In the genomic region with DNA sequence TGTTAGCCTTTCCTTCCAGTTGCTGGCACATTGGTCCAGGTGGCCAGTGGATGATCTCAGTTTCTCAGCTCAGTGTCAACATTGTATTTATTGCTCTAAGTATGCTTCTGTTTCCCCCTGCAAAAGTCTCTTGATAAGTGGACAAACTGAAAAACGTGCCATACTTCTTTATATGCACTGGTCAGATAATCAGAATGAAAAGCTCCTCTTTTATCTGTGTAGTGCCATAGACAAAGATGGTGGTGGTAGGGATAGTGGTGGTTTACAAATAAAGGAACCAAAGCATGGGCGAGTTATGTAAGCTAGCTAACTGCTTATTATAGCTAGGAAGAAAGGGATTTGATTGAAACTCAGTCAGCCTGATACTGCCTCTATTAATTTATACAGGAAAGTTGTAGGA, we compare ENCODE assay signal across 33 mouse cellular contexts. TPM values are rescaled to one million over a fixed set of nuclear protein-coding genes. Genes with fewer than 3 reads are reported as not detected.
"Had no signal": no experiment of that assay in that cellular context is flagged by ENCODE, and none has a peak within 500 bp of the region (broad histone marks: within the 10 kb centered on the region; RNA-seq: fewer than 3 reads in every experiment).

No protein-coding gene starts in this region.

- H3K27me3 ChIP-seq: limb, embryonic 12.5 days; limb, embryonic 13.5 days; limb, embryonic 15.5 days; liver, embryonic 12.5 days; liver, embryonic 13.5 days; liver, embryonic 15.5 days; lung, embryonic 15.5 days; megakaryocyte, embryonic 14.5 days; midbrain, embryonic 12.5 days; midbrain, embryonic 13.5 days; midbrain, embryonic 15.5 days; neural tube, embryonic 12.5 days had no signal

- ATAC-seq: liver, embryonic 12.5 days; lung, postnatal 0 days; midbrain, embryonic 13.5 days; midbrain, embryonic 15.5 days; midbrain, embryonic 16.5 days had no signal

- H3K4me1 ChIP-seq: limb, embryonic 10.5 days; limb, embryonic 12.5 days; limb, embryonic 13.5 days; limb, embryonic 15.5 days; lung, embryonic 15.5 days; megakaryocyte, embryonic 14.5 days; midbrain, embryonic 10.5 days; midbrain, embryonic 12.5 days; midbrain, embryonic 13.5 days; midbrain, embryonic 15.5 days; neural tube, embryonic 12.5 days had no signal

- H3K9me3 ChIP-seq: limb, embryonic 10.5 days; limb, embryonic 12.5 days; limb, embryonic 13.5 days; limb, embryonic 15.5 days; liver, embryonic 12.5 days; liver, embryonic 13.5 days; liver, embryonic 15.5 days; lung, embryonic 15.5 days; megakaryocyte, embryonic 14.5 days; midbrain, embryonic 10.5 days; midbrain, embryonic 12.5 days; midbrain, embryonic 13.5 days; midbrain, embryonic 15.5 days; neural tube, embryonic 12.5 days had no signal

- H3K9ac ChIP-seq: limb, embryonic 12.5 days; limb, embryonic 13.5 days; limb, embryonic 15.5 days; liver, embryonic 12.5 days; liver, embryonic 13.5 days; liver, embryonic 15.5 days; lung, embryonic 14.5 days; lung, embryonic 15.5 days; midbrain, embryonic 12.5 days; midbrain, embryonic 13.5 days; midbrain, embryonic 15.5 days; neural tube, embryonic 12.5 days had no signal

- H3K27ac ChIP-seq: left cerebral cortex, adult 2 months; limb, embryonic 10.5 days; limb, embryonic 12.5 days; limb, embryonic 13.5 days; limb, embryonic 15.5 days; liver, embryonic 12.5 days; liver, embryonic 13.5 days; liver, embryonic 15.5 days; lung, embryonic 15.5 days; macrophage; midbrain, embryonic 10.5 days; midbrain, embryonic 12.5 days; midbrain, embryonic 13.5 days; midbrain, embryonic 15.5 days; neural tube, embryonic 12.5 days had no signal

- H3K4me2 ChIP-seq: limb, embryonic 12.5 days; limb, embryonic 13.5 days; limb, embryonic 15.5 days; liver, embryonic 11.5 days; liver, embryonic 12.5 days; liver, embryonic 13.5 days; liver, embryonic 15.5 days; lung, embryonic 14.5 days; lung, embryonic 15.5 days; midbrain, embryonic 11.5 days; midbrain, embryonic 12.5 days; midbrain, embryonic 13.5 days; midbrain, embryonic 15.5 days; neural tube, embryonic 12.5 days had no signal

- DNase-seq: left cerebral cortex, postnatal 4 days; liver; liver, embryonic 13.5 days; lung, adult 18-20 months; lung, adult 2 months; lung, embryonic 14.5 days; lung, postnatal 10 days; lung, postnatal 14 days; lung, postnatal 36 days; lung, postnatal 4 days; midbrain, embryonic 14.5 days had no signal

- H3K4me3 ChIP-seq: left cerebral cortex, adult 2 months; limb, embryonic 10.5 days; limb, embryonic 12.5 days; limb, embryonic 13.5 days; limb, embryonic 15.5 days; liver, embryonic 12.5 days; liver, embryonic 13.5 days; liver, embryonic 15.5 days; lung, embryonic 15.5 days; megakaryocyte, embryonic 14.5 days; midbrain, embryonic 10.5 days; midbrain, embryonic 12.5 days; midbrain, embryonic 13.5 days; midbrain, embryonic 15.5 days; myocyte; neural tube, embryonic 12.5 days had no signal

RNA-seq across cellular contexts. Expression of gene Kbtbd6, which starts 44.0 kb away (rescaled TPM):
- total RNA-seq: monocyte, adult 5-6 weeks had no signal
- polyA plus RNA-seq: liver, adult 2 months had no signal
